Mouse (Mus musculus) CH12.LX (cell line): ENCODE measurements around the gene Klf14. TPM values are rescaled to one million over a fixed set of nuclear protein-coding genes. Genes with fewer than 3 reads are reported as not detected.

Experiments
- DNase-seq: peaks from one replicate; pipeline ENCODE4 v3.0.0-alpha.2; 2013; ENCODE audit errors: extremely low read depth
- H3K27ac ChIP-seq: 2 replicates; pipeline ENCODE4 v1.5.1; 2012; ENCODE audit warnings: low read depth, mild to moderate bottlenecking, control low read depth, moderate library complexity; ENCODE audit not compliant: insufficient read depth
- H3K27me3 ChIP-seq: replicated peaks from 2 replicates; pipeline ENCODE3; 2012; ENCODE audit warnings: inconsistent platforms
- H3K36me3 ChIP-seq, 2 experiments: replicated peaks in 1 of 2; 2 replicates each; pipeline versions ENCODE3 to v1.6.1; 2012; ENCODE audit warnings: inconsistent platforms in 1 of 2, low read length in 1 of 2, mild to moderate bottlenecking in 1 of 2, mixed read lengths in 1 of 2, moderate library complexity in 1 of 2; ENCODE audit not compliant: control insufficient read depth in 1 of 2, insufficient read depth in 1 of 2
- H3K4me1 ChIP-seq, 2 experiments: 2 replicates each; pipeline ENCODE4 v1.6.1; 2012; ENCODE audit warnings: inconsistent platforms in 1 of 2, moderate library complexity in 1 of 2; ENCODE audit not compliant: insufficient read depth in 2 of 2, control insufficient read depth in 1 of 2
- H3K4me2 ChIP-seq: 2 replicates; pipeline ENCODE4 v1.6.1; 2012; ENCODE audit warnings: low read depth, mild to moderate bottlenecking, control low read depth; ENCODE audit not compliant: poor library complexity, insufficient read depth, severe bottlenecking
- H3K4me3 ChIP-seq, 3 experiments: fragments of 150-350 bp in 1 of 3; sonication (generic) in 1 of 3; replicated peaks in 1 of 3; 2 replicates each; pipeline versions ENCODE3 to v1.5.1; 2011 to 2012; ENCODE audit warnings: low read depth in 2 of 3, low read length in 2 of 3, mild to moderate bottlenecking in 2 of 3, moderate library complexity in 2 of 3, control low read depth in 1 of 3, improper control_type of control experiment in 1 of 3, inconsistent platforms in 1 of 3, mixed read lengths in 1 of 3; ENCODE audit not compliant: poor library complexity in 1 of 3
- H3K79me2 ChIP-seq: replicated peaks from 2 replicates; pipeline ENCODE4 v1.6.1; 2012; ENCODE audit warnings: mild to moderate bottlenecking, moderate library complexity; ENCODE audit not compliant: control insufficient read depth, poor library complexity, insufficient read depth, severe bottlenecking; ENCODE audit errors: extremely low read depth
- H3K9ac ChIP-seq: 2 replicates; pipeline ENCODE4 v1.6.1; 2012; ENCODE audit warnings: low read depth, mild to moderate bottlenecking, control low read depth, moderate library complexity; ENCODE audit not compliant: insufficient read depth
- H3K9me3 ChIP-seq: replicated peaks from 2 replicates; pipeline ENCODE3; 2012; ENCODE audit warnings: low read length, inconsistent platforms, mixed read lengths
- BHLHE40 ChIP-seq: IDR thresholded peaks from 2 replicates; pipeline ENCODE4 v1.6.1; 2011; ENCODE audit warnings: mild to moderate bottlenecking, low read depth, low read length, improper control_type of control experiment
- CHD1 ChIP-seq: IDR thresholded peaks from 2 replicates; pipeline ENCODE4 v1.6.1; 2012; ENCODE audit warnings: low read depth, low read length, improper control_type of control experiment, inconsistent platforms
- CHD2 ChIP-seq: IDR thresholded peaks from 2 replicates; pipeline ENCODE4 v1.6.1; 2011; ENCODE audit warnings: low read length, improper control_type of control experiment
- ELF1 ChIP-seq: IDR thresholded peaks from 2 replicates; pipeline ENCODE4 v1.6.1; 2014; ENCODE audit warnings: low read depth, mild to moderate bottlenecking, inconsistent platforms, low read length, improper control_type of control experiment
- EP300 ChIP-seq: IDR thresholded peaks from 2 replicates; pipeline ENCODE4 v1.6.1; 2011; ENCODE audit warnings: low read length, improper control_type of control experiment
- GABPA ChIP-seq: IDR thresholded peaks from 2 replicates; pipeline ENCODE4 v1.6.1; 2012; ENCODE audit warnings: low read depth, low read length, improper control_type of control experiment, inconsistent platforms; ENCODE audit not compliant: insufficient replicate concordance
- JUN ChIP-seq: IDR thresholded peaks from 2 replicates; pipeline ENCODE4 v1.6.1; 2011; ENCODE audit warnings: low read depth, mild to moderate bottlenecking, low read length, improper control_type of control experiment, moderate library complexity; ENCODE audit not compliant: insufficient read depth
- KAT2A ChIP-seq: IDR thresholded peaks from 2 replicates; pipeline ENCODE4 v1.6.1; 2012; ENCODE audit warnings: low read length, improper control_type of control experiment, inconsistent platforms; ENCODE audit not compliant: insufficient replicate concordance
- MAFK ChIP-seq: IDR thresholded peaks from 2 replicates; pipeline ENCODE4 v1.6.1; 2011; ENCODE audit warnings: low read length, improper control_type of control experiment; ENCODE audit not compliant: insufficient replicate concordance
- MAZ ChIP-seq: IDR thresholded peaks from 2 replicates; pipeline ENCODE4 v1.6.1; 2012; ENCODE audit warnings: low read depth, mild to moderate bottlenecking, inconsistent platforms, low read length, improper control_type of control experiment, moderate library complexity
- PAX5 ChIP-seq: IDR thresholded peaks from 2 replicates; pipeline ENCODE4 v1.6.1; 2012; ENCODE audit warnings: low read length, inconsistent platforms, mixed read lengths
- RCOR1 ChIP-seq: conservative IDR thresholded peaks from 2 replicates; pipeline ENCODE4 v1.6.1; 2012; ENCODE audit warnings: low read depth, mild to moderate bottlenecking, inconsistent platforms, low read length, improper control_type of control experiment
- TBP ChIP-seq: conservative IDR thresholded peaks from 2 replicates; pipeline ENCODE4 v1.6.1; 2011; ENCODE audit warnings: low read depth, low read length, improper control_type of control experiment
- USF2 ChIP-seq: conservative IDR thresholded peaks from 2 replicates; pipeline ENCODE4 v1.6.1; 2011; ENCODE audit warnings: low read depth, low read length, improper control_type of control experiment
- ZC3H11A ChIP-seq: IDR thresholded peaks from 2 replicates; pipeline ENCODE4 v1.6.1; 2012; ENCODE audit warnings: low read depth, mild to moderate bottlenecking, inconsistent platforms, low read length, improper control_type of control experiment
- ZKSCAN1 ChIP-seq: IDR thresholded peaks from 2 replicates; pipeline ENCODE4 v1.6.1; 2012; ENCODE audit warnings: low read depth, inconsistent platforms, low read length, improper control_type of control experiment, borderline replicate concordance
- ZMIZ1 ChIP-seq: IDR thresholded peaks from 2 replicates; pipeline ENCODE4 v1.6.1; 2012; ENCODE audit warnings: low read depth, mild to moderate bottlenecking, inconsistent platforms, low read length, improper control_type of control experiment
- dilution Hi-C: fragments of 300-500 bp; cut with MboI; formaldehyde crosslinking; loops from 2 replicates; pipeline ENCODE4 v1.14.3; 2020; ENCODE audit warnings: low sequenced_read_pairs; ENCODE audit not compliant: extremely low pct_unique_long_range_greater_than_20kb, extremely low pct_ligation_motif_present
- in situ Hi-C: fragments of 300-500 bp; cut with MboI; formaldehyde crosslinking; loops from 3 replicates; pipeline ENCODE4 v1.14.3; 2019; ENCODE audit warnings: low sequenced_read_pairs, low pct_ligation_motif_present, low pct_unique_long_range_greater_than_20kb, mixed read lengths
- polyA plus RNA-seq: library from polyadenylated mRNA; unstranded; fragments of >175 nt; gene quantifications from 2 replicates; pipeline ENCODE4 v1.2.1, GENCODE M21; 2012; ENCODE audit warnings: low read depth; ENCODE audit not compliant: insufficient read length
- total RNA-seq, 2 experiments: library from RNA; depleted of rRNA; stranded (reverse); fragments of 300-350 nt in 1 of 2; fragments of >200 nt in 1 of 2; gene quantifications; 2 replicates each; pipeline ENCODE4 v1.2.3; 2012 to 2014

Gene Klf14
- total and polyA plus RNA-seq, 3 experiments = not detected

- dilution Hi-C loops = no loop called here
Observed at GRCm38 (mm10) chr6:30921826-30922225, 37.1 kb downstream of the Klf14 start.

GRCm38 (mm10) chr6:30920834-30921675 lies 37.8 kb downstream of the Klf14 start:
- TF ChIP-seq ZMIZ1 (no peak), GABPA (no peak), MAZ (no peak), BHLHE40 (0 out of 2 replicates have a peak, but pooled peaks have one; percentile 7), MAFK (no peak), ELF1 (no peak)
- TF ChIP-seq, all 38 proteins: peak for 1
- no peaks in the 10 kb centered on the region for H3K79me2 ChIP-seq
- H3K9ac ChIP-seq = no peak overlapping the region
- H3K27me3 ChIP-seq = peaks cover 25% of the 10 kb centered on the region
- H3K4me3 ChIP-seq = peak overlapping the region in 1 of 3 experiments; percentile 19
- dilution Hi-C loops (no loop called here), in situ Hi-C loops (no loop called here)
- DNase-seq = peak; percentile 29
- H3K4me1 ChIP-seq = peaks cover 0 to 5% of the 10 kb centered on the region in 2 experiments; a peak in 2 of 4 replicates
- no peaks in the 10 kb centered on the region for H3K9me3 ChIP-seq
- no peak overlapping the region for H3K27ac ChIP-seq
- H3K36me3 ChIP-seq = no peaks in the 10 kb centered on the region
- peak overlapping the region; percentile 14 for H3K4me2 ChIP-seq

More at GRCm38 (mm10) chr6:30921826-30922225, 37.1 kb downstream of the Klf14 start:
- Histone ChIP-seq H3K4me1 (peaks cover 0 to 5% of the 10 kb centered on the region in 2 experiments; a peak in 2 of 4 replicates), H3K9me3 (no peaks in the 10 kb centered on the region), H3K36me3 (no peaks in the 10 kb centered on the region), H3K27ac (no peak overlapping the region), H3K4me3 (no peak overlapping the region), H3K9ac (no peak overlapping the region), H3K4me2 (peak overlapping the region; percentile 35; the same call in 1 of the 2 replicates), H3K79me2 (no peaks in the 10 kb centered on the region), H3K27me3 (peaks cover 22% of the 10 kb centered on the region)
- no peak for TF ChIP-seq ZC3H11A
- no peak for TF ChIP-seq GABPA
- TF ChIP-seq ZKSCAN1 = no peak
- TF ChIP-seq USF2 = no peak
- TF ChIP-seq EP300 = no peak
- no peak for TF ChIP-seq CHD2
- TF ChIP-seq TBP = no peak
- TF ChIP-seq JUN = no peak
- no peak for TF ChIP-seq KAT2A
- TF ChIP-seq RCOR1 = no peak
- TF ChIP-seq PAX5 = no peak
- no peak for TF ChIP-seq CHD1
- no peak for DNase-seq
- in situ Hi-C loops = no loop called here
